Mouse (Mus musculus) CD8-positive naive resting alpha-beta T cell, adult 2 months (primary cell): Measurements from ENCODE around the gene Zfp865.
"Not testable (repeated sequence)": the region's sequence is repeated elsewhere in the genome, so short reads cannot be mapped to it uniquely, and the experiment has no call there.

Experiments
- DNase-seq, 2 experiments: peaks; one replicate each; pipeline ENCODE4 v3.0.0; 2022; ENCODE audit warnings: low read depth in 2 of 2, low spot score in 2 of 2

The Zfp865 gene

GRCm38 (mm10) chr7:5020000-5020681 lies at the start of gene Zfp865, which contains the start of gene Ccdc106:
TSS of gene Zfp865 (plus strand) at chr7:5020376.
TSS of gene Ccdc106 (plus strand) at chr7:5020553.
- peak; percentile 98 to 99 for DNase-seq

GRCm38 (mm10) chr7:4971068-4971467 lies 49.1 kb upstream of the Zfp865 start, which contains the start of gene Sbk3:
TSS of gene Sbk3 (minus strand) at chr7:4971168.
- DNase-seq = no peak

- no peak for DNase-seq
Measured at GRCm38 (mm10) chr7:4971710-4972109, 48.5 kb upstream of the Zfp865 start.

GRCm38 (mm10) chr7:4972321-4973047 lies 47.7 kb upstream of the Zfp865 start:
- DNase-seq = no peak

- no peak for DNase-seq
Measured at GRCm38 (mm10) chr7:4975455-4975854, 44.7 kb upstream of the Zfp865 start.

GRCm38 (mm10) chr7:4976832-4977231 lies 43.3 kb upstream of the Zfp865 start:
- peak in 1 of 2 experiments; percentile 19 for DNase-seq

- DNase-seq = no peak
Measured at GRCm38 (mm10) chr7:4988250-4988649, 31.9 kb upstream of the Zfp865 start.

GRCm38 (mm10) chr7:4993347-4993998 lies 26.7 kb upstream of the Zfp865 start:
- no peak for DNase-seq

- no peak for DNase-seq
Measured at GRCm38 (mm10) chr7:4993999-4994788, 26.0 kb upstream of the Zfp865 start.

- no peak for DNase-seq
Measured at GRCm38 (mm10) chr7:4995268-4996002, 24.7 kb upstream of the Zfp865 start.

GRCm38 (mm10) chr7:4996003-4996895 lies 23.9 kb upstream of the Zfp865 start, which contains the start of gene Zfp579:
TSS of gene Zfp579 (minus strand) at chr7:4996158.
- peak; percentile 60 to 78 for DNase-seq

- no peak for DNase-seq
Measured at GRCm38 (mm10) chr7:4996934-4997333, 23.2 kb upstream of the Zfp865 start.

- DNase-seq = peak in 1 of 2 experiments; percentile 44
Measured at GRCm38 (mm10) chr7:4999876-5000275, 20.3 kb upstream of the Zfp865 start.

- DNase-seq = not testable (repeated sequence)
Measured at GRCm38 (mm10) chr7:5002876-5003275, 17.3 kb upstream of the Zfp865 start.

GRCm38 (mm10) chr7:5008229-5008628 lies 11.9 kb upstream of the Zfp865 start:
- DNase-seq = no peak

- DNase-seq = no peak
Measured at GRCm38 (mm10) chr7:5012681-5013513, 7.3 kb upstream of the Zfp865 start.

GRCm38 (mm10) chr7:5014251-5015117 lies 5.7 kb upstream of the Zfp865 start, which contains the start of the genes Zfp524 and Fiz1:
TSS of gene Zfp524 (plus strand) at chr7:5014415.
TSS of gene Fiz1 (minus strand) at chr7:5014697.
- DNase-seq = peak; percentile 96 to 98
